Mouse (Mus musculus) embryonic facial prominence, embryonic 12.5 days (tissue): ENCODE results near the gene Thada. TPM values are rescaled to one million over a fixed set of nuclear protein-coding genes. Genes with fewer than 3 reads are reported as not detected.

Experiments
- ATAC-seq: fragments of 200-750 bp; cut with Nextera tagmentation; 2 replicates; pipeline ENCODE4 v1.8.0; 2017; ENCODE audit not compliant: insufficient number of reproducible peaks, insufficient read depth, low FRiP score, low TSS enrichment
- H3K27ac ChIP-seq: fragments of 300-500 bp; sonication (generic); 2 replicates; pipeline ENCODE4 v1.5.1; 2016; ENCODE audit warnings: mild to moderate bottlenecking
- H3K27me3 ChIP-seq: fragments of 300-500 bp; sonication (generic); 2 replicates; pipeline ENCODE4 v1.6.1; 2016; ENCODE audit warnings: mild to moderate bottlenecking, moderate library complexity
- H3K36me3 ChIP-seq: fragments of 300-500 bp; sonication (generic); 2 replicates; pipeline ENCODE4 v1.6.1; 2016; ENCODE audit warnings: mild to moderate bottlenecking
- H3K4me1 ChIP-seq: fragments of 300-500 bp; sonication (generic); 2 replicates; pipeline ENCODE4 v1.6.1; 2016
- H3K4me2 ChIP-seq: fragments of 300-500 bp; sonication (generic); replicated peaks from 2 replicates; pipeline ENCODE4 v1.6.1; 2016; ENCODE audit warnings: mild to moderate bottlenecking, moderate library complexity
- H3K4me3 ChIP-seq: fragments of 300-500 bp; sonication (generic); 2 replicates; pipeline ENCODE4 v1.5.1; 2016; ENCODE audit warnings: mild to moderate bottlenecking
- H3K9ac ChIP-seq: fragments of 300-500 bp; sonication (generic); 2 replicates; pipeline ENCODE4 v1.6.1; 2016; ENCODE audit warnings: mild to moderate bottlenecking, moderate library complexity
- H3K9me3 ChIP-seq: fragments of 300-500 bp; sonication (generic); 2 replicates; pipeline ENCODE4 v1.6.1; 2016; ENCODE audit warnings: mild to moderate bottlenecking, moderate library complexity
- WGBS: fragments of 180-500 bp; shearing (Covaris S2); methylation state at CpG from one replicate; pipeline ENCODE4 v1.1.7; 2016; 5-methylcytosine and 5-hydroxymethylcytosine counted together
- polyA plus RNA-seq: library from polyadenylated mRNA; unstranded; fragments of >200 nt; fragmentation: Nextera tagmentation; extraction: Ambion mirVana; gene quantifications from 2 replicates; pipeline ENCODE4 v1.2.1, GENCODE M21; 2016

Gene Thada
- polyA plus RNA-seq, 1 experiment from 2014 or later, result 10.2 TPM

DNA sequence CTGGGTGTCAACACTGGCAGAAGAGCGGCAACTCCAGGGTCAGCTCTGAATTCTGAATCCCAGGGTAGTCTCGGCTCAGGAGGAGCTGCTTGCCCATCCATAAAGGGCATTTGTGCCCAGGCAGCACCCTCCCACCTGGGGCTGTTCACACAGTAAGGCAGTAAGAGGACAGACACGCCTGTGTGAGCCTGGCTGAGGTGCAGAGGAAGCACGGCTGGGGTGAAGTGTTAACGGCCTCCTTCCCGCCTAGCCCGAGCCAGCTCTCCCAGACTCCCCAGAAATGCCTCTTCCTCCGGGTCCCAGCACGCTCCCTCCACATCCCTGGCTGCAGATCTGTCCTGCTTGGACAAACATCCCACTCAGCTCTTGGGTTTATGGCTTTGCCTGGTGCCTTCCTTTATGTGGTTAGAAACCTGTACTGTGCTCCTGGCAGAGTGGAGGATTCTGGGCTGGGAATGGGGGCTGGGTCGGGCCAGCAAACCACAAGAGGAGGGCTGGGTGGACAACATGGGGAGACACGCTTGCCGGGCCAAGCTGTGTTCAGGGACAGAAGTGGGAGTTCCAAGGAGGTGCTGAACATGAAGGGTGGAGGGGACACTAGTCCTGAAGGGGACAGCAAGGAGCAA, 322.7 kb downstream of the Thada start:
- H3K9ac ChIP-seq, result no peak overlapping the region
- no peaks in the 10 kb centered on the region for H3K27me3 ChIP-seq
- peaks cover 35% of the 10 kb centered on the region for H3K4me1 ChIP-seq
- H3K4me2 ChIP-seq, result no peak overlapping the region
- WGBS, result 53% methylated on average over 12 of the region's 12 CpGs
- H3K36me3 ChIP-seq, result no peaks in the 10 kb centered on the region
- no peak overlapping the region for H3K4me3 ChIP-seq
- H3K9me3 ChIP-seq, result no peaks in the 10 kb centered on the region
- peak overlapping the region; percentile 23; the same call in 1 of the 2 replicates for H3K27ac ChIP-seq
- no peak for ATAC-seq

DNA sequence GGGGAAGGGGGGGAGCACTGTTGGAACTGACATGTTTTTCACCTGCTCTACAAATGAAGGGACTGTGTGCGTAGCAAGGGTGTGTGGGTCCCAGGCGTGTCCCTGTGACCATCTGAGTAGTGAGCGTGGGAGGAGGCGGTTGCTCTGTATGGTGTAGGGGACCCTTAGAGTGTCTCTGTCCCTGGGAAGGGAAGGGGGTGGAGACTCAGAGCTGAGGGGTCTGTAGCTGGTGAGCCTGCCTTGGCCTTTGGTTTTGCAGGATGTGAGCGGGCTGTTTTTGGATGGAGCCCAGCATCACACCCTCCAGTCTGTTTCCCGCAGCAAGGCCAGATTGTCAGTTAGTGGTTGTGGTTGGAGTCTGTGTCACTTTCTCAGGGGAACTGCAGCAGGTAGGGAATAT, 324.3 kb downstream of the Thada start:
- H3K27me3 ChIP-seq, result no peaks in the 10 kb centered on the region
- H3K4me1 ChIP-seq, result peaks cover 27% of the 10 kb centered on the region
- no peak overlapping the region for H3K4me3 ChIP-seq
- ATAC-seq, result no peak
- WGBS, result 79% methylated on average over 6 of the region's 6 CpGs
- H3K27ac ChIP-seq, result peak overlapping the region; percentile 26; the same call in 1 of the 2 replicates
- no peaks in the 10 kb centered on the region for H3K9me3 ChIP-seq
- no peak overlapping the region for H3K4me2 ChIP-seq
- no peak overlapping the region for H3K9ac ChIP-seq
- no peaks in the 10 kb centered on the region for H3K36me3 ChIP-seq

DNA sequence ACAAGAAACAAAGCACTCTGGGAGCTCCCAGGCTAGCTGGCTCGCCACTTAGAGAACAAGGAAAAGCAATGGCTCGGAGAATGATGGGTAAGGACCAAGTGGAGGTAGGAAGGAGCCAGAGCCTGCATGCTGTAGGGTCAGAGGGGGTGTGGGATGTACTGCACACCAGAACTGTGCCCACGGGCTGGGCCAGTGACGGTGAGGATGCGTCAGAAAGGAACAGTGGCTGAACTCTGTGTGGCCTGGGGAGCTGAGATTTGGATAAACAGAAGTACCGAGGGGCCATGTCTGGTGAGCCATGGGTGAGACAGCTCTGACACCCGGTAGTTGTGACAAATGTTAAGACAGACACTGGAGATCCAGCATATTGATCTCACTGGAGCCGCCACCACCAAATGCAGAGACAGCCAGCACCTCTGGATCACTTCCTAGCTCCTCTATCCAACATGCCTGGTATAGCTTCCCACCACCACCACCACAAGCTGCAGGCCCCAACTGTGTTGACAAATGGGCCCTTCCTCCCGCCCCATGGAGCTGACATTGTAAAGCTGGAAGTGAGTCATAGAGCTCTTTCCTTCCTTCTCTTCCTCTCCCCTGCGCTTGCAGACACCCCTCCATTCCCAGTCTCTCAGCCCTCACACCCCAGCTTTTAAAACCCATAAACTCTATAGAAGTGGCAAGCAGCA, 325.0 kb downstream of the Thada start:
- H3K27ac ChIP-seq, result 0 out of 2 replicates have a peak overlapping the region, but pooled peaks have one; percentile 23
- H3K27me3 ChIP-seq, result no peaks in the 10 kb centered on the region
- no peaks in the 10 kb centered on the region for H3K36me3 ChIP-seq
- no peak overlapping the region for H3K4me3 ChIP-seq
- 76% methylated on average over 10 of the region's 10 CpGs for WGBS
- H3K4me1 ChIP-seq, result peaks cover 21% of the 10 kb centered on the region
- H3K9ac ChIP-seq, result no peak overlapping the region
- H3K4me2 ChIP-seq, result no peak overlapping the region
- ATAC-seq, result no peak
- H3K9me3 ChIP-seq, result no peaks in the 10 kb centered on the region

Other genes starting within 250 kb of the Thada start
- gene Plekhh2, start 45.7 kb upstream of the Thada start, polyA plus RNA-seq, result 7.3 and 7.7 TPM in 2 replicates
- gene Dync2li1, start 160.3 kb upstream of the Thada start, polyA plus RNA-seq, result 38.4 and 39.7 TPM in 2 replicates
- gene Abcg8, start 210.1 kb upstream of the Thada start, polyA plus RNA-seq, result 0.09 and 0.19 TPM in 2 replicates
- 2.6 and 3.3 TPM in 2 replicates for gene Abcg5, start 216.8 kb upstream of the Thada start, polyA plus RNA-seq